Mouse (Mus musculus) cerebellum, adult 2 months (tissue): ENCODE measurements around the gene Spata31d1d. TPM values are rescaled to one million over a fixed set of nuclear protein-coding genes. Genes with fewer than 3 reads are reported as not detected.

Experiments
- DNase-seq, 2 experiments: peaks; one replicate each; pipeline ENCODE4 v3.0.0; 2021
- H3K27ac ChIP-seq: fragments of 200-500 bp; 2 replicates; pipeline ENCODE4 v1.5.1; 2012; ENCODE audit warnings: low read length, control low read depth, inconsistent platforms; ENCODE audit not compliant: insufficient read depth
- H3K27me3 ChIP-seq: fragments of 200-500 bp; 2 replicates; pipeline ENCODE4 v1.6.1; 2012; ENCODE audit warnings: inconsistent platforms, mild to moderate bottlenecking, low read length, moderate library complexity; ENCODE audit not compliant: control insufficient read depth, insufficient read depth
- H3K4me1 ChIP-seq: fragments of 200-500 bp; 2 replicates; pipeline ENCODE4 v1.6.1; 2011; ENCODE audit warnings: low read length; ENCODE audit not compliant: control insufficient read depth, insufficient read depth
- H3K4me3 ChIP-seq: fragments of 200-500 bp; replicated peaks from 2 replicates; pipeline ENCODE3; 2011; ENCODE audit warnings: mild to moderate bottlenecking, low read depth, low read length, control low read depth; ENCODE audit not compliant: insufficient read depth
- CTCF ChIP-seq: fragments of 200-500 bp; IDR thresholded peaks from 2 replicates; pipeline ENCODE4 v1.5.1; 2011; ENCODE audit warnings: low read depth, mild to moderate bottlenecking, control low read depth, low read length, moderate library complexity, borderline replicate concordance; ENCODE audit not compliant: insufficient read depth
- POLR2A ChIP-seq: fragments of 200-500 bp; IDR thresholded peaks from 2 replicates; pipeline ENCODE4 v1.6.1; 2011; ENCODE audit warnings: low read length, control low read depth, borderline replicate concordance; ENCODE audit not compliant: insufficient read depth
- WGBS: fragments of 180-500 bp; shearing (Covaris S2); methylation state at CpG from one replicate; pipeline ENCODE4 v1.1.7; 2018; 5-methylcytosine and 5-hydroxymethylcytosine counted together
- polyA plus RNA-seq: library from polyadenylated mRNA; depleted of rRNA; stranded (reverse); fragments of >200 nt; gene quantifications from 2 replicates; pipeline ENCODE4 v1.2.3, GENCODE M21; 2012; rRNA removed

Gene Spata31d1d
- polyA plus RNA-seq, 1 experiment: 0.03 TPM

DNA sequence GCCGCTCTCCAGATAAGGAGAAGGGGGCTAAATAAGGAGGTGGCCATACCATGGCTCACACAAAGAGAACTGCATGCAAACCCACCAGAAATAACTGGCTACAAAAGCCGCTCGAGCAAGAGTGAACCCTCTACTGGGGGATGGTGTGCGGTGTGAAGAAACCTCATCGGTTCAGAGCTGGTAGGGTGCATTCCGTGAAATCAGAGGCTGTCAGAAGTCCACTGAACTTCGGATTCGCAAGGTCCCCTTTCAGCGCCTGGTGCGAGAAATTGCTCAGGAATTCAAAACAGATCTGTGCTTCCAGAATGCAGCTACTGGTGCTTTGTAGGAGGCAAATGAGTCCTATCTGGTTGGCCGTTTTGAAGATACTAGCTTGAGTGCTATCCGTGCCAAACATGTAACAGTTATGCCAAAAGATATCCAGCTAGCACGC is 43.2 kb downstream of the Spata31d1d start:
- Histone ChIP-seq H3K4me1 (no peaks in the 10 kb centered on the region), H3K27ac (no peak overlapping the region), H3K4me3 (no peak overlapping the region), H3K27me3 (no peaks in the 10 kb centered on the region)
- DNase-seq: peak; percentile 49 to 55
- 36% methylated on average over 13 of the region's 13 CpGs for WGBS
- TF ChIP-seq CTCF: no peak
- no peak for TF ChIP-seq POLR2A

GRCm38 (mm10) chr13:59685236-59685635 is 46.3 kb downstream of the Spata31d1d start:
- H3K27ac ChIP-seq: no peak overlapping the region
- H3K4me1 ChIP-seq: no peaks in the 10 kb centered on the region; the same call in 1 of the 2 replicates
- no peak overlapping the region for H3K4me3 ChIP-seq
- no peaks in the 10 kb centered on the region for H3K27me3 ChIP-seq
- TF ChIP-seq POLR2A: no peak
- no peak for TF ChIP-seq CTCF
- no peak for DNase-seq
- WGBS: 81% methylated on average over 3 of the region's 3 CpGs

GRCm38 (mm10) chr13:59682629-59683028 is 48.9 kb downstream of the Spata31d1d start:
- TF ChIP-seq CTCF: no peak
- TF ChIP-seq POLR2A: no peak
- DNase-seq: no peak
- H3K4me1 ChIP-seq: no peaks in the 10 kb centered on the region; the same call in 1 of the 2 replicates
- H3K27me3 ChIP-seq: no peaks in the 10 kb centered on the region
- no peak overlapping the region for H3K4me3 ChIP-seq
- H3K27ac ChIP-seq: no peak overlapping the region
- WGBS: 50% methylated on average over 7 of the region's 7 CpGs

DNA sequence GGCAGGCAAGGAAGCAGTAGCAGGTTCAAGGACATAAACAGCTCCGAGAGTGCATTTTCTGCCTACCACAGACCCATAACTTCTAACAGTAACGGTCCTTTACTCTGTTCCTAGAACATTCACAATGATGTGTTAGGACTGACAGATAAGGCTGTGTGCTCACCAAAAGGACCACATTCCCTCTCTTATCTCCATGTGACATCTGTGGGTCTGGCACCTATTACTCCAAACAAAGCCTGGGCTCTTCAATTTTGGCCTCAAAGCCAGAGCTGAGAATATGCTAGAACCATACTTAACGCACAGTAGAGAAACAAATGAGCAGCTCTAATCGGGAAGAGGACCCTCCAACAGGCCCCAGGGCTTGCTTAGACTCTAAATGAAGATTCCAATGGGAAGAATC is 51.6 kb downstream of the Spata31d1d start:
- H3K27ac ChIP-seq: no peak overlapping the region
- H3K4me3 ChIP-seq: no peak overlapping the region
- no peak for DNase-seq
- WGBS: 81% methylated on average over 4 of the region's 4 CpGs
- no peaks in the 10 kb centered on the region for H3K27me3 ChIP-seq
- H3K4me1 ChIP-seq: no peaks in the 10 kb centered on the region; the same call in 1 of the 2 replicates
- no peak for TF ChIP-seq POLR2A
- no peak for TF ChIP-seq CTCF

GRCm38 (mm10) chr13:59679306-59679705 is 52.2 kb downstream of the Spata31d1d start:
- Histone ChIP-seq H3K27ac (no peak overlapping the region), H3K4me1 (no peaks in the 10 kb centered on the region; the same call in 1 of the 2 replicates), H3K4me3 (no peak overlapping the region), H3K27me3 (no peaks in the 10 kb centered on the region)
- WGBS: 71% methylated on average over 4 of the region's 4 CpGs
- DNase-seq: no peak
- no peak for TF ChIP-seq POLR2A
- TF ChIP-seq CTCF: no peak

GRCm38 (mm10) chr13:59676316-59677229 is 55.0 kb downstream of the Spata31d1d start:
- Histone ChIP-seq H3K4me3 (no peak overlapping the region), H3K27ac (no peak overlapping the region), H3K4me1 (peaks cover 11% of the 10 kb centered on the region; the same call in 1 of the 2 replicates), H3K27me3 (no peaks in the 10 kb centered on the region)
- no peak for TF ChIP-seq POLR2A
- no peak for TF ChIP-seq CTCF
- DNase-seq: no peak
- 81% methylated on average over 12 of the region's 12 CpGs for WGBS

Other genes with a start within 250 kb of the Spata31d1d start
- gene Agtpbp1, start 146.5 kb downstream of the Spata31d1d start, polyA plus RNA-seq: 103 and 114 TPM in 2 replicates
- 76.9 and 91.6 TPM in 2 replicates for gene Naa35, start 146.5 kb downstream of the Spata31d1d start, polyA plus RNA-seq
- gene Golm1, start 55.9 kb downstream of the Spata31d1d start, polyA plus RNA-seq: 23.3 and 27.8 TPM in 2 replicates
- gene 4921517D22Rik, start 37.6 kb downstream of the Spata31d1d start, polyA plus RNA-seq: not detected in 2 replicates
- 0.03 and 0.25 TPM in 2 replicates for gene Spata31d1a, start 21.4 kb downstream of the Spata31d1d start, polyA plus RNA-seq
- not detected in 2 replicates for gene Spata31d1b, start 19.5 kb downstream of the Spata31d1d start, polyA plus RNA-seq
- gene 1700014D04Rik, start 15.0 kb upstream of the Spata31d1d start, polyA plus RNA-seq: 0.17 and 0.28 TPM in 2 replicates
- 296 and 301 TPM in 2 replicates for gene Isca1, start 38.1 kb upstream of the Spata31d1d start, polyA plus RNA-seq
- not detected in 2 replicates for gene Gm49354, start 50.5 kb upstream of the Spata31d1d start, polyA plus RNA-seq
- gene Tut7, start 91.4 kb upstream of the Spata31d1d start, polyA plus RNA-seq: 35.5 and 36.5 TPM in 2 replicates